Mouse (Mus musculus) stomach, postnatal 0 days (tissue): ENCODE data around the gene Sipa1l1.

ENCODE experiments used
- CTCF ChIP-seq: IDR thresholded peaks from 2 replicates; pipeline ENCODE4 v1.5.1; 2016; ENCODE audit warnings: antibody characterized with exemption, low read depth, mild to moderate bottlenecking, moderate library complexity
- EP300 ChIP-seq: optimal IDR thresholded peaks from 2 replicates; pipeline ENCODE3; 2016; ENCODE audit warnings: antibody characterized with exemption

DNA sequence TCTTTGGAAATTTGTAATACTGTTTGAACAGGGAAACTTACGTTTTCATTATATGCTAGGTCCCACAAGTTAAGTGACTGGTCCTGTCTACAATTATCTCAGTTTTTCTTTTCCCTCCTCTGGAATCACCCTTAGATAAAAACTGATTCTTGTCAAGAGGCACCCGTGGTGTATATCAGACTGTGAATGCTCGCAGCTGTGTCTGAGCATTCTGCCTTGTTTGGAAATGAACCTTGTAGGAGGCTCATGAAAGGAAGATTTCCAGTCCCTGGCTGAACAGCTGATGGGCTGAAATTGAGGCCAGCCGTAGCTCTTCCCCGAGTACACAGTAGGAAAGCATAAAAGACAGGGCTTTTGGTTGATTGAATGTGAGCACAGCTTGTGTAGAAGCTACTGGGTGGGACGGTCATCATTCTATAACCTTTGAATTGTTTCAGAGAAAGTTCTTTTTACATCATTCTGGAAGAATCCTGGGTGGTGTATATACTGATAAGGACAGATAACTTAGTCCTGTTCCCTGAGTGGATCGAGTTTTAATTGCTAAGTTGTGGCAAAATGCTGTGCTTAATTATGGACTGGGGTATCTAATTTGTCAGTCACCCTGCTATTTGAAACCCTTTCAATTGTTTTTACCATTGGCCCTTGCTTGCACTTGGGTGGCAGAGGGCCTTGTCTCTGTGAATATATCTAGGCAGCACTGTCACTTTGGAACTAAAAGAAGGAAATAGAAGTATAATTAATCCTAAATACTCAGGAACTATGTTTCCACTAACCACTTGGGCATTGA is 240.8 kb downstream of the Sipa1l1 start:
- TF ChIP-seq EP300 (no peak), CTCF (no peak)
